Mouse (Mus musculus) layer of hippocampus, postnatal 36 days (tissue): Measurements from ENCODE around the gene Uchl4. TPM values are rescaled to one million over a fixed set of nuclear protein-coding genes. Genes with fewer than 3 reads are reported as not detected.

Experiments
- DNase-seq, 2 experiments: peaks; one replicate each; pipeline ENCODE4 v3.0.0; 2022
- microRNA-seq, 2 experiments: library from miRNA; unstranded; fragments of <30 nt; microRNA quantifications; one replicate each; pipeline ENCODE4 v1.2.0; 2021
- total RNA-seq, 2 experiments: library from RNA; stranded (reverse); gene quantifications; 2 replicates each; pipeline ENCODE4 v1.2.3; 2021

Gene Uchl4
- total RNA-seq, 2 experiments from 2014 or later: 2.1 to 3.4 TPM

GRCm38 (mm10) chr9:64274919-64275318 is 39.9 kb downstream of the Uchl4 start:
- DNase-seq: no peak

GRCm38 (mm10) chr9:64277706-64278105 is 42.7 kb downstream of the Uchl4 start:
- DNase-seq: peak; percentile 20 to 42

- no peak for DNase-seq
Observed at GRCm38 (mm10) chr9:64278665-64279310, 43.8 kb downstream of the Uchl4 start.

- peak; percentile 91 for DNase-seq
Observed at GRCm38 (mm10) chr9:64281105-64281780, 46.2 kb downstream of the Uchl4 start, which contains the start of gene Tipin. Gene Tipin (plus strand): TSS chr9:64281581.

- DNase-seq: no peak
Observed at GRCm38 (mm10) chr9:64281781-64282178, 46.8 kb downstream of the Uchl4 start.

- no peak for DNase-seq
Observed at GRCm38 (mm10) chr9:64282404-64282987, 47.5 kb downstream of the Uchl4 start.

Small RNAs within 50 kb of the gene (microRNA-seq; reads per million reads assigned to microRNA genes)
- gene Gm24106: 0 reads per million in 2 experiments

Other genes with a start within 250 kb of the Uchl4 start
- gene Smad6, start 213.1 kb upstream of the Uchl4 start, total RNA-seq: 1 to 10 TPM; 1.4 to 2.2 TPM
- gene Lctl, start 118.1 kb upstream of the Uchl4 start, total RNA-seq: not detected
- 1 to 10 TPM; 2.4 to 2.5 TPM for gene Zwilch, start 62.1 kb upstream of the Uchl4 start, total RNA-seq
- gene Rpl4, start 61.8 kb upstream of the Uchl4 start, total RNA-seq: 100 to 1,000 TPM; 561 to 565 TPM
- 10 to 100 TPM; 16.5 to 20.0 TPM for gene Snapc5, start 55.9 kb upstream of the Uchl4 start, total RNA-seq
- gene Map2k1, start 18.4 kb downstream of the Uchl4 start, total RNA-seq: 100 to 1,000 TPM; 315 to 336 TPM
- 10 to 100 TPM; 13.5 to 16.9 TPM for gene Tipin, start 46.4 kb downstream of the Uchl4 start, total RNA-seq
- 10 to 100 TPM; 28.6 to 30.3 TPM for gene Dis3l, start 106.1 kb downstream of the Uchl4 start, total RNA-seq
- 10 to 100 TPM; 16.3 to 16.7 TPM for gene Megf11, start 150.4 kb downstream of the Uchl4 start, total RNA-seq